In genomic region chr5:80791658-80792057, GRCm38 (mm10) we compare ENCODE assay signal across 21 mouse cellular contexts.
A peak's percentile ranks its signal among the peaks of the same experiment; 100 is the strongest.
DNase-seq lines count a peak whose midpoint lies in the region; ATAC-seq and TF ChIP-seq lines count a peak whose summit lies in the region.
"Had no signal": no experiment of that assay in that cellular context is flagged by ENCODE, and none has a peak within 500 bp of the region (broad histone marks: within the 10 kb centered on the region; RNA-seq: fewer than 3 reads in every experiment).

No protein-coding gene starts in this region.

- no peaks in the 10 kb centered on the region for H3K79me2 ChIP-seq in CH12.LX (replicated peaks; ENCODE audit: control insufficient read depth, extremely low read depth, insufficient read depth, poor library complexity, severe bottlenecking)

- TF ChIP-seq EP300 in CH12.LX (IDR thresholded peaks at IDR 0.05; ENCODE audit: low read length), result no peak

- TF ChIP-seq RAD21 in CH12.LX (IDR thresholded peaks at IDR 0.05; ENCODE audit: low read depth, low read length), result no peak

- peak; percentile 4 for DNase-seq in CH12.LX (ENCODE audit: extremely low read depth)
- DNase-seq in gastrocnemius, postnatal 25 days, result no peak
- no peak for DNase-seq in spleen, postnatal 14 days (ENCODE audit: low spot score in 2 of 2)
- DNase-seq: adrenal gland, adult 2 months; adrenal gland, postnatal 10 days; adrenal gland, postnatal 25 days; B cell, adult 2 months; cerebellum, adult 11 months; cerebellum, adult 18-20 months; cerebellum, adult 8-10 months; cerebellum, adult 9-11 months; cerebellum, postnatal 14 days; cerebellum, postnatal 36 days had no signal

- H3K27me3 ChIP-seq in CH12.LX (replicated peaks), result no peaks in the 10 kb centered on the region
- no peaks in the 10 kb centered on the region for H3K27me3 ChIP-seq in forebrain, embryonic 13.5 days
- H3K27me3 ChIP-seq: embryonic facial prominence, embryonic 12.5 days had no signal

- H3K27ac ChIP-seq in CH12.LX (ENCODE audit: insufficient read depth, low read depth), result no peak overlapping the region
- no peak overlapping the region for H3K27ac ChIP-seq in forebrain, embryonic 13.5 days
- H3K27ac ChIP-seq: embryonic facial prominence, embryonic 10.5 days; embryonic facial prominence, embryonic 12.5 days had no signal

- no peak for TF ChIP-seq POLR2A in CH12.LX (IDR thresholded peaks at IDR 0.05; ENCODE audit: low read depth, low read length)

- H3K4me1 ChIP-seq in CH12.LX (ENCODE audit: control insufficient read depth in 1 of 2, insufficient read depth in 2 of 2), result peaks cover 0 to 4% of the 10 kb centered on the region in 2 experiments; a peak in 2 of 4 replicates
- H3K4me1 ChIP-seq in forebrain, embryonic 13.5 days, result no peaks in the 10 kb centered on the region
- H3K4me1 ChIP-seq: embryonic facial prominence, embryonic 10.5 days; embryonic facial prominence, embryonic 12.5 days had no signal

- TF ChIP-seq CTCF in CH12.LX (conservative IDR thresholded peaks at IDR 0.05 in 1 of 2, IDR thresholded peaks at IDR 0.05 in 1 of 2; ENCODE audit: low read depth in 2 of 2, low read length in 2 of 2), result no peak

- no peak overlapping the region for H3K4me3 ChIP-seq in CH12.LX (replicated peaks in 1 of 3; ENCODE audit: low read depth in 2 of 3, low read length in 2 of 3, poor library complexity in 1 of 3)
- H3K4me3 ChIP-seq in forebrain, embryonic 13.5 days, result no peak overlapping the region
- H3K4me3 ChIP-seq: embryonic facial prominence, embryonic 10.5 days; embryonic facial prominence, embryonic 12.5 days had no signal

- H3K9ac ChIP-seq in CH12.LX (ENCODE audit: insufficient read depth, low read depth), result no peak overlapping the region
- no peak overlapping the region for H3K9ac ChIP-seq in forebrain, embryonic 13.5 days
- H3K9ac ChIP-seq: embryonic facial prominence, embryonic 12.5 days had no signal

- in situ Hi-C loops in CH12.LX (cut with MboI; ENCODE audit: low pct_ligation_motif_present, low pct_unique_long_range_greater_than_20kb, low sequenced_read_pairs), result no loop called here

- dilution Hi-C loops in CH12.LX (cut with MboI; ENCODE audit: extremely low pct_ligation_motif_present, extremely low pct_unique_long_range_greater_than_20kb, low sequenced_read_pairs), result no loop called here

- H3K36me3 ChIP-seq in CH12.LX (replicated peaks in 1 of 2; ENCODE audit: control insufficient read depth in 1 of 2, insufficient read depth in 1 of 2, low read length in 1 of 2), result no peaks in the 10 kb centered on the region
- H3K36me3 ChIP-seq in forebrain, embryonic 13.5 days (ENCODE audit: poor library complexity, severe bottlenecking), result no peaks in the 10 kb centered on the region
- H3K36me3 ChIP-seq: embryonic facial prominence, embryonic 10.5 days; embryonic facial prominence, embryonic 12.5 days had no signal

- whole genome bisulfite sequencing in forebrain, embryonic 13.5 days, result 87% methylated on average over 1 of the region's 1 CpGs

- peak; percentile 63 for ATAC-seq in granulocyte monocyte progenitor cell, adult 5-6 weeks (replicated peaks; ENCODE audit: poor library complexity, severe bottlenecking)
- peak; percentile 92 for ATAC-seq in megakaryocyte progenitor cell, adult 5-6 weeks (replicated peaks; ENCODE audit: poor library complexity)
- no peak for ATAC-seq in forebrain, embryonic 13.5 days
- ATAC-seq: CD4-positive, CD25-positive, alpha-beta regulatory T cell, adult 4 months; forebrain, embryonic 14.5 days; forebrain, embryonic 16.5 days had no signal

- H3K9me3 ChIP-seq in CH12.LX (replicated peaks; ENCODE audit: low read length), result no peaks in the 10 kb centered on the region
- H3K9me3 ChIP-seq in forebrain, embryonic 13.5 days (replicated peaks), result no peaks in the 10 kb centered on the region
- H3K9me3 ChIP-seq: embryonic facial prominence, embryonic 10.5 days; embryonic facial prominence, embryonic 12.5 days had no signal

- H3K4me2 ChIP-seq in CH12.LX (ENCODE audit: insufficient read depth, low read depth, poor library complexity, severe bottlenecking), result no peak overlapping the region
- H3K4me2 ChIP-seq in forebrain, embryonic 13.5 days, result no peak overlapping the region
- H3K4me2 ChIP-seq: embryonic facial prominence, embryonic 12.5 days had no signal

TF ChIP-seq in CH12.LX, 34 proteins besides CTCF, POLR2A, EP300 and RAD21:
- TF ChIP-seq ELF1 (IDR thresholded peaks at IDR 0.05; ENCODE audit: low read depth, low read length) (no peak), BHLHE40 (IDR thresholded peaks at IDR 0.05; ENCODE audit: low read depth, low read length) (no peak), ZNF384 (IDR thresholded peaks at IDR 0.05; ENCODE audit: low read depth, low read length) (no peak), NRF1 (IDR thresholded peaks at IDR 0.05; ENCODE audit: low read depth, low read length) (no peak), KAT2A (IDR thresholded peaks at IDR 0.05; ENCODE audit: insufficient replicate concordance, low read length) (no peak), NELFE (IDR thresholded peaks at IDR 0.05; ENCODE audit: low read depth, low read length) (no peak), UBTF (IDR thresholded peaks at IDR 0.05; ENCODE audit: low read depth, low read length) (no peak), MXI1 (IDR thresholded peaks at IDR 0.05; ENCODE audit: low read depth, low read length) (no peak)
